Mouse (Mus musculus): ENCODE measurements at regions not wholly inside any gene's neighbourhood (a gene's known extent, or its start where the extent isn't known, plus 50 kb on each side); places are given as distances from the start of the nearest gene placed in this dataset.

DNA sequence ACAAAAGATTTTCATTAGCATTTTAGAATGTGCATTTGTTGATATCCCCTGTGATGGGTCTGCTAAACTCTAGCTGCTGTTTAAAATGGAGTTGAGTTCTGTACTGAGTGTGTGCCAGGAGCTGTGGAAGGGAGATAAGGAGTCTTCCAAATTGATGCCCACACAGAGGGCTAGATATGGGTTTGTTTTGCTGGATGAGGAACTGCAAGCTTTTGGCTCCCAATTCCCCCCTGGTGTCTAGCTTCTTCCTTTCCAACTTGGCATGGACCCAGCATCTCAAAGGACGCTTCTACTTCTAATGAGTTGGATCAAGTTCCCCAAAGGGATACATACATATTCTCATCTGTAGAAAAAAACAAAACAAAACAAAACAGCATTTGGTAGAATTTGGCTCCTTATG lies 577.0 kb upstream of the Large1 start:
- no peak for DNase-seq (ENCODE audit: low read depth, low spot score)

DNA sequence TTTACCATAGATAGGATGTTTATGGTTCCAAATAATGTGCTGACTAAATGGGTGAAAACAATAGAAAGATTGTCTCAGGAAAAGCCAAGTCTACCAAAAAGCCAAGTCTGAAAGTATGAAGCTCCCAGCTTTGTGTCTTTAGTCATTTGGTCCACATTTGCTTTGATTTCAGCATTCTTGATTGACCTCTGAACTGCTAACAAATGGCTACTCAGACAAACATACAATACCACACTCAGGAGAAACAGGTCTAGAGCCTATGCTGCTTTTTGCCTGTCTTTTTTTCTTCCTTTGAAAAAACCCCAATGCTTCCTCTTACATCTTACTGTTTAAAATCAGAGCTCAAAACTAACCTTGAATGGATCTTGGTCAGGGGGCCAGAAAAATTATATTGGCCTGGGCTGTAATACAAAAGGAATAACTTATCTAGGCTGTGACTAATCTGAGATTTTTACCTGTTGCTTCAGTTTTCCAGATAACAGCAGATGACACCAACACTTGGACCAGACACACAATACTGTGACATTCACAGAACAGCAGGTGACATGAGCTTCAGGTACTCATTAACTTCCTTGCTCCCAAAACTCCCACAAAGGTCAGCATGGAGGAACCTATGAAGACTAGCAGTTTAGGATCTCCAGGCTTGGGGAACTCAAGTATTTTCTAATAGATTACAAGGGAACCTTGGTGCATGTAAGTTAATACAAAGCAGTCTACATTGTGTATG lies 572.3 kb upstream of the Large1 start:
- DNase-seq (ENCODE audit: low read depth, low spot score) = no peak

DNA sequence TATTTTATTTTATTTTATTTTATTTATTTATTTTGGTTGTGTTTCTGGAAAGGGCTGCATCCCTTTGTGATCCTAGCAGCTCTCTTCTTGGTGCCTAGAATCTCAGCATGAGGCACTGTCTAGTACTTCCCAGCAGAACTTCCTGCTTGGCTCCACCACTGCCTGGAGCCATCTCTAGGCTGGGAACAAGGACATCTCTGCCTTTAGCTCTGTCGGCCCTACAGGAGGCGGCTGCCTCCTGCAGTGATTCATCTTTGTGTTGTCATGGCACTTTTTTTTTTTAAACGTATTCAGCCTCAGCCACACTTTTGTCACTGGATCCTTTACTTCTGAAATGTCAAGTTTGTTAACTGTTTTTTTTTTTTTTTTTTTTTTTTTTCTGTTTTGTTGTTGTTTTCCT lies 569.8 kb upstream of the Large1 start:
- peak; percentile 17 for DNase-seq (ENCODE audit: low read depth, low spot score)

DNA sequence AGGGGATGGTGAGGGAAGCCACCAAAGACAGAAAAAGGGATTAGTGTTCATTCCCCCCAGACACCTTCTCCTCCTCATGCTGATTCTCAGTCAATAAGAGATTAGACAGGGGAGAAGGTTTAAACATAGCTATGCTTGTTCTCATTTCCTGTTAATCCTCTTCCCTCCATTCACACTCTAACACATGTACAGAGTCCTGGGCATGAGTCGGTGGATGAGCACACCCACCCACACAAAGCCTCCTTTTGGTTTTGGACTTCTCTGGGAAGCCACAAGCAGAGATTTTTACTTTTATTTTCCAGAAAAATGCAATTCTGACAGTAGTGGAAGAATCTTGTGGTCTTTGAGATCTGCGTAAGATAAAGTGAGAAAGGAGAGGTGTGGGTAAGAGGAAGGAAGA lies 567.8 kb upstream of the Large1 start:
- no peak for DNase-seq (ENCODE audit: low read depth, low spot score)

DNA sequence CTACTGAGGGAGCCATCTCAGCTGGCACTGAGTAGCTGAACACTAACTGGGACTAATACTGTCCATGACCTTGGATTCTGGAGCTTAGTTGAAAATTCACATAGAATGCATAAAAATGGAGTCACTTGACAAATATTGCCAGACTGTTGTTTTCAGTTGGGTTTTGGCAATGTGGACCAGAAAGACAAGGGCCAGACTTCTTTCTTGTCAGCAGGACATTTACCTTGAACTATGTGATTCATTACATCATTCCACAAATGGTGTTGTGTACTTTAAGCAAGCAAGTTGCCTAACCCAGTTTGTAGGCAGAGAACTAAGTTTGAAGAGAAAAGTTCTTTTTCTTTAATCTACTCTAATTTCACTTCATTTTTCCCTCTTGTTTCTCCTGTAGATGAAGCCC lies 567.2 kb upstream of the Large1 start:
- no peak for DNase-seq (ENCODE audit: low read depth, low spot score)

DNA sequence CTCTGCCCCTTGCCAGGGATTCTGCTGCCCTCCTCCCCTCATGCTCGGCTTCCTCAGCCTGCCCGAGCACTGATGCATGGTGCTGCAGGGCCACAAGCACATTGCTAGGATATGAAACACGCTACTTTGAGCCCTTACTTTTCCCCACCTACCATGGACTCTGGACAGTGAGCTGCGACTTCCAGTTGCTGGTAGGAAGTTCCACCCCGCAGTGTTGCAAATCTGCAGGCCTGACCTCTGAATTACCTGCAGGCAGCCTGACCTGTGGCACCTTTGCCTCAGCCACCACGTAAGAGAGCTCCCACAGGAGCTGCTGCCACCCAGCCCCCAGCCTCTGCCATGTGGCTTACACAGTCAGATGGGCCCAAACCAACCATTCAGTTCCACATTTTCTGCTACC lies 551.7 kb upstream of the Large1 start:
- DNase-seq (ENCODE audit: low read depth, low spot score) = no peak

DNA sequence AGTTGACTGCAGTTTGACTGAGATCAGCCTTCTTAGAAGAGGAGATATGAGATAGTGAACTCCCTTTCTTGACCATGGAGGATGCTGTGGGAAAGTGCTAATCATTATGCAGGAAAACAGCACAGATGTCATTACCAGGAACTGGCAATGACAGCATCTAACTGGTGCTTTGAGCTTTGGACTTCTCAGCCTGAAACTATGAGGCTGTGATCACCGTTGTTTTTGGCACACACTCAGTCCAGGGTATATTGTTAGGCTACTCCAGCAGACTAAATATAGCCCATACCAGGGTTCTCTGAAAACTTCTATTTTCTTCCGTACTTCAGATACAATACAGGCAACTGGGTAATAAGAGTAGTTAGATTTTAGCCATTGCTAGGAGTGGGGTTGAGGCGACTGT lies 550.5 kb upstream of the Large1 start:
- no peak for DNase-seq (ENCODE audit: low read depth, low spot score)

DNA sequence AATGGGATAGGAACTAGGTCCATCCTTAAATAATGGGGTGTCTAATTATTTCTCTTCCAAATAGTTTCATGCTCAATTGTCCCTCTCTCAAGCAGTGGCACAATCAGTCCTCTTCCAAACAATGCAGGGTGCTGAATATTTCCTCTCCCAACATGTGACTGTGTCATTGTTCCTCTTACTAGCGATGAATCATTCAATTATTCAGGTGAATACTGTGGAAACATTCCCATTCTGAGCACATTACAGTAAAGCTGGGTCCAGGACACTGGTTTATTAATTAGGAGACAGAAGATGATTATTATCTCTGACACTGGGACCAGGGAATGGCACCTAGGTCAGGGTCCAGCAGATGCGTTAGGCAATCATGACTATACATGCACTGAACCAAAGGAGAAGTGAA lies 532.6 kb upstream of the Large1 start:
- no peak for DNase-seq (ENCODE audit: low read depth, low spot score)

DNA sequence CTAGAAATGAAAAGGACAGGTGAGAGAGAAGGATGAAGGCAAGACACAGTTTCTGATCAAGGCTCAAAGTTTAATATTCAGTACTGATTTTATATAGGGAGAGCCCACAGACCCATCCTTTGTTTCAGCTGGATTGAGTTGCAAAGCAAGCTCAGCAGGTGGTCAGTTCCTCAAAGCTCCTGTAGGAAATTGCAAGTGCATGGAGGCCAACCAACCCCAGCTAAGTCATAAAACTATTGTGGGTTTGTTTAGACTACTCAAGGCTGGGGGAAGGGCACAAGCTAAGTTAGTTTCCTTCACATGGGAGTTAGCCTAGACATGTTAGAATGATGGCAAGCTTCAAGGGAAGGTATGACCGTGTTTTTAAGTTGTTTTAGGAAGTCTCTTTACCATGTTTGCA lies 528.3 kb upstream of the Large1 start:
- peak; percentile 89 for DNase-seq (ENCODE audit: low read depth, low spot score)

All from ES-CJ7 (cell line).